Mouse (Mus musculus): Measurements from ENCODE around the gene 1700028J19Rik. TPM values are rescaled to one million over a fixed set of nuclear protein-coding genes. Genes with fewer than 3 reads are reported as not detected.
"Not testable (repeated sequence)": the region's sequence is repeated elsewhere in the genome, so short reads cannot be mapped to it uniquely, and the experiment has no call there.

Gene 1700028J19Rik
- polyA plus RNA-seq, 1 experiment from 2014 or later: 1.0 TPM

DNA sequence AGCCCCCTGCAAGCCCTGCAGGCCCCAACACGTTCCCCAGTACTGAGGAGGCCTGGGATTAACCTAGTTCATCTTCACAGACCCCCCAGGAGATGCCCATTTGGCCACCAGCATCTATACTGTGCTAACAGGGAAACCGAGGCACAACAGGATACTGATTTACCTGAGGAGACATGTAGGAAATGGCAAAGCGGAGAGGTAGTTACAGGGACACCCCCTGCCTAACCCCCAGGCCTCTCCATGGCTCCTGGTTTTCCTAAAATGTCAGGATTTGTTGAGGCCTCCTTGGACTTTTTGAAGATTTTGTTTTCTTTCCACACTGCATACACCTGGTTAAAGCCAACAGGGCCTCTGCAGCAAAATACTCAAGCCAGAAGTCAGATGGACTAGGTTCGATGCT lies 10.8 kb upstream of the 1700028J19Rik start, which contains the start of gene Acp4:
Acp4 (minus strand) TSS at position 101 of the 400 bp plus-strand sequence.
- no peaks in the 10 kb centered on the region for H3K36me3 ChIP-seq (ENCODE audit: insufficient read depth, low read length)
- H3K9ac ChIP-seq (replicated peaks; ENCODE audit: low read depth): no peak within 1 kb of the TSS
- TF ChIP-seq CTCF (IDR thresholded peaks at IDR 0.05) (no peak), EP300 (IDR thresholded peaks at IDR 0.05) (no peak)
- no peak for DNase-seq (ENCODE audit: low spot score)
- H3K27ac ChIP-seq (ENCODE audit: low read length): no peak within 1 kb of the TSS
- ATAC-seq: no peak
- no peaks in the 10 kb centered on the region for H3K27me3 ChIP-seq (replicated peaks; ENCODE audit: insufficient read depth, low read length)
- no peaks in the 10 kb centered on the region for H3K9me3 ChIP-seq (ENCODE audit: low read length)
- H3K4me1 ChIP-seq (ENCODE audit: insufficient read depth, low read depth, low read length): no peaks in the 10 kb centered on the region
- WGBS: 77% methylated on average over 4 of the region's 4 CpGs
- no peak within 1 kb of the TSS for H3K4me2 ChIP-seq (replicated peaks; ENCODE audit: low read depth, low read length)
- no peak within 1 kb of the TSS for H3K4me3 ChIP-seq (ENCODE audit: low read depth, low read length)

DNA sequence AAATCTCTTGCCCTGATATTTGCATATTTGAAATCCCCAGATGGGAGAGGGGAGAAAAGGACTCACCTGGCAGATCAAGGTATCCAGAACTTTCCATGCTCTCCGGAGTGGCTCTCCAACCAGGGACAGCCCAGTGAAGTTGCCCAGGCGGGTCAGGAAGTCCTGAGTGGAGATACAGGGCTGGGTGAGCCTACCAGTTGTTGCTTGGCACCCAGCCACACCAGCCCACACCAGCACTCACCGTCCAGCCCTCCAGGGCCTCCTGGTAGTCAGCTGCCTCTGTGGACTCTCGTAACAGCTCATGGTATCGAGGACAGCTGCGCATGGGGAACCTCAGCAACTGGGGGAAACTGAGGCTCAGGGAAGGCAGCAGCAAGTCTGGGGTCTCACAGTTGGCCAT lies 8.4 kb upstream of the 1700028J19Rik start:
- Histone ChIP-seq H3K27ac (ENCODE audit: low read length) (no peak overlapping the region), H3K9me3 (ENCODE audit: low read length) (no peaks in the 10 kb centered on the region), H3K4me1 (ENCODE audit: insufficient read depth, low read depth, low read length) (no peaks in the 10 kb centered on the region), H3K27me3 (replicated peaks; ENCODE audit: insufficient read depth, low read length) (no peaks in the 10 kb centered on the region), H3K4me3 (ENCODE audit: low read depth, low read length) (no peak overlapping the region), H3K36me3 (ENCODE audit: insufficient read depth, low read length) (no peaks in the 10 kb centered on the region; the same call in 1 of the 2 replicates), H3K9ac (replicated peaks; ENCODE audit: low read depth) (no peak overlapping the region), H3K4me2 (replicated peaks; ENCODE audit: low read depth, low read length) (no peak overlapping the region)
- no peak for DNase-seq (ENCODE audit: low spot score)
- TF ChIP-seq EP300 (IDR thresholded peaks at IDR 0.05) (no peak), CTCF (IDR thresholded peaks at IDR 0.05) (no peak)
- ATAC-seq: peak; percentile 27; the same call in 1 of the 2 replicates
- 47% methylated on average over 6 of the region's 6 CpGs for WGBS

DNA sequence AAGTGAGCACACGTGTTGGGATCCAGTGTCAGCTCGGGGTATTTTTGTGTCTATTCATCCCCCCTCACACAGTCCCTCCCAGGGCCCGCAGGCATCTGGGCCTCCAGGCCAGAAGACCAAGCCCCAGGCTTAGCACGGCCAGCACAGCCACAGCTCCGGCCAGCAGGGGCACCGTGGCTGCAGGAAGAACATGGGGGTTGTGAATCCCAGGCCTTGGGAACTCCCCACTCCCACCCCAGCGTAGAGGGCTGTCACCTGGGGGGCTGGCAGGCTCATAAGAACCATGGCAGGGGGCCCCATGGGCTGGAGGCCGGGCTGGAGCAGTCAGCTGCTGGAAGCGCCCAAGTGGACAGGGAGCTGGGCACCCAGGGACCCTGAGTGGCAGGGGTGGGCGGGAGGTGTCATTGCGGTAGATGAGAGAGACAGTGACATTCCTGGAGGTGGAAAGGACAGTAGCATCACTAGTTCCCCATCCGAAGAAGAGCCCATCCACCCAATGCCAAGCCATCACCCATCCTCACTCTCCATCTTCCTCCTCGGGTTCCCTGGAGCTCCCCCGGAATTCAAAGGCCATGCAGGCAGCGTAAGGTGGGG lies 6.6 kb upstream of the 1700028J19Rik start:
- Histone ChIP-seq H3K36me3 (ENCODE audit: insufficient read depth, low read length) (no peaks in the 10 kb centered on the region; the same call in 1 of the 2 replicates), H3K27me3 (replicated peaks; ENCODE audit: insufficient read depth, low read length) (no peaks in the 10 kb centered on the region), H3K9ac (replicated peaks; ENCODE audit: low read depth) (no peak overlapping the region), H3K27ac (ENCODE audit: low read length) (no peak overlapping the region), H3K9me3 (ENCODE audit: low read length) (no peaks in the 10 kb centered on the region), H3K4me3 (ENCODE audit: low read depth, low read length) (no peak overlapping the region), H3K4me1 (ENCODE audit: insufficient read depth, low read depth, low read length) (no peaks in the 10 kb centered on the region), H3K4me2 (replicated peaks; ENCODE audit: low read depth, low read length) (no peak overlapping the region)
- ATAC-seq: no peak
- 55% methylated on average over 15 of the region's 15 CpGs for WGBS
- TF ChIP-seq CTCF (IDR thresholded peaks at IDR 0.05) (no peak), EP300 (IDR thresholded peaks at IDR 0.05) (no peak)
- DNase-seq (ENCODE audit: low spot score): no peak

DNA sequence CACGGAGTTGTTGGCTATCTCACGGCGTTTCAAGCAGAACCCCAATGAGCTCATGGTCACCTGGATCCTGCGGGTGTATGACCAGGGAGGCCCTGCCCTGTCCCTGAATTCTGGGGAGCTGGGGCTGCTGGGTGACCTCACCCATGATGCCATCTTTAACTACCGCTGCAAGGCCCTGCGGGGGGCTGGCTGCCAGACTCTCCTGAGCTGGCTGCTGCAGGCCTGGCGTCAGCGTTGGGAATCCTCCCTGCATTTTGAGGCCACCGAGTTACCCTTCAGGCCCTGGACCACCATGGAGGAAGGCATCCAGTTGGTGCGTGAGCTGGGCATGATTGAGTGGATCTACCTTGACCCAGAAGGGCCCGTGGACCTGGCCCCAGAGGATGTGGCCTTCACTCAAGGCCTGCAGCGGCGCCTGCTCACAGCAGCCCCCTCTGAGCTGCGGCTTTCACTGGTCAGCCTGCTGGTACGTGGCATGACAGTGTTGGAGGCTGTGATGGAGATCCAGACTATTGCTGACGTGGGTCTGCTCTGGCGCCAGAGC lies 4.3 kb upstream of the 1700028J19Rik start:
- not testable (repeated sequence) for DNase-seq (ENCODE audit: low spot score); H3K27me3 ChIP-seq (replicated peaks; ENCODE audit: insufficient read depth, low read length); H3K4me1 ChIP-seq (ENCODE audit: insufficient read depth, low read depth, low read length); H3K9ac ChIP-seq (replicated peaks; ENCODE audit: low read depth); H3K4me3 ChIP-seq (ENCODE audit: low read depth, low read length); H3K36me3 ChIP-seq (ENCODE audit: insufficient read depth, low read length); H3K9me3 ChIP-seq (ENCODE audit: low read length); ATAC-seq; H3K27ac ChIP-seq (ENCODE audit: low read length); H3K4me2 ChIP-seq (replicated peaks; ENCODE audit: low read depth, low read length)
- 88% methylated on average over 17 of the region's 17 CpGs for WGBS

DNA sequence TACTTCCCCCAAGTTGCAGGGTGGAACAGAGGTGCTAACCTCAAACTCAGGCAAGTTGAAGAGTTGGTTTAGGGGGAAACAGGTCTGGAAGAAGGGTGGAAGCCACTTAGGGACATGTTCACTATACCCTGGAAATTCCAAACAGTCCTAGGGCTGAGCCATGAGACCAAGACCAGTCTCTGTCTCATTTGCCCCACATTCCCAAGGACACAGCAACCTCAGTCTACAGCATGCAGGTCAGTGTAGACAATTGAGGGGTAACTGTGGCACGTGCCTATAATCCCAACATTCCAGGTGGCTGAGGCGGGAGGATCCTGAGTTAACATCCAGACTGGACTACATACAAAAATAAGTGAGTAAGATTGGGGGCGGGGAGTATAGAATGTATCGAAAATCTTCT lies 2.8 kb upstream of the 1700028J19Rik start:
- WGBS: 88% methylated on average over 4 of the region's 4 CpGs
- Histone ChIP-seq H3K27me3 (replicated peaks; ENCODE audit: insufficient read depth, low read length) (no peaks in the 10 kb centered on the region), H3K4me1 (ENCODE audit: insufficient read depth, low read depth, low read length) (peaks cover 7% of the 10 kb centered on the region; the same call in 1 of the 2 replicates), H3K4me2 (replicated peaks; ENCODE audit: low read depth, low read length) (no peak overlapping the region), H3K4me3 (ENCODE audit: low read depth, low read length) (no peak overlapping the region), H3K27ac (ENCODE audit: low read length) (no peak overlapping the region), H3K36me3 (ENCODE audit: insufficient read depth, low read length) (no peaks in the 10 kb centered on the region; the same call in 1 of the 2 replicates), H3K9ac (replicated peaks; ENCODE audit: low read depth) (no peak overlapping the region), H3K9me3 (ENCODE audit: low read length) (no peaks in the 10 kb centered on the region)
- DNase-seq (ENCODE audit: low spot score) (no peak), ATAC-seq (no peak)
- TF ChIP-seq CTCF (IDR thresholded peaks at IDR 0.05) (no peak), EP300 (IDR thresholded peaks at IDR 0.05) (no peak)

DNA sequence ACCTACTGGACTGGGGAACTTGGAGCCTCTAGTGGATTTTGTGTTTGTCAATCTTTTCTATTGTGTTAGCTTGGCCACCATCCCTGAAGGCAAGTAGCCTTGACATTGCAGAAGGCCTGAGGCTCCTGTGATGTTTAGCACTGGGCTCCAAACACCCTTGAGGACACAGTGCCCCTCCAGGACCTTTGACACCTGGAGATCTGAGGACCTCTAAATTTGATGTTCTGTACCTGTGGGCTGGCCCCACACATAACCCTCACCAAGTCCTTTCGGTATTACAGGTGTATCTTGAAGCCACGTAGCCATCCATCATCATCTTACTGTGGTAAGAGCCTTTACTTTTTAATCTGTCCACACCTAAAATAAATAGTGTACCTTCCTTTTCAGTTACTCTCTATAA lies 1.5 kb upstream of the 1700028J19Rik start:
- Histone ChIP-seq H3K36me3 (ENCODE audit: insufficient read depth, low read length) (no peaks in the 10 kb centered on the region; the same call in 1 of the 2 replicates), H3K4me3 (ENCODE audit: low read depth, low read length) (no peak overlapping the region)
- WGBS: 76% methylated on average over 2 of the region's 2 CpGs

More for the DNA sequence above, 1.5 kb upstream of the 1700028J19Rik start:
- Histone ChIP-seq H3K4me1 (ENCODE audit: insufficient read depth, low read depth, low read length) (peaks cover 7% of the 10 kb centered on the region; the same call in 1 of the 2 replicates), H3K9ac (replicated peaks; ENCODE audit: low read depth) (no peak overlapping the region), H3K4me2 (replicated peaks; ENCODE audit: low read depth, low read length) (no peak overlapping the region), H3K27ac (ENCODE audit: low read length) (no peak overlapping the region), H3K9me3 (ENCODE audit: low read length) (no peaks in the 10 kb centered on the region), H3K27me3 (replicated peaks; ENCODE audit: insufficient read depth, low read length) (no peaks in the 10 kb centered on the region)
- TF ChIP-seq EP300 (IDR thresholded peaks at IDR 0.05) (no peak), CTCF (IDR thresholded peaks at IDR 0.05) (no peak)
- no peak for ATAC-seq
- DNase-seq (ENCODE audit: low spot score): no peak
